Mouse (Mus musculus): Measurements from ENCODE around the gene Tas2r135. TPM values are rescaled to one million over a fixed set of nuclear protein-coding genes. Genes with fewer than 3 reads are reported as not detected.

Tas2r135 gene
- polyA plus RNA-seq, 1 experiment = not detected

DNA sequence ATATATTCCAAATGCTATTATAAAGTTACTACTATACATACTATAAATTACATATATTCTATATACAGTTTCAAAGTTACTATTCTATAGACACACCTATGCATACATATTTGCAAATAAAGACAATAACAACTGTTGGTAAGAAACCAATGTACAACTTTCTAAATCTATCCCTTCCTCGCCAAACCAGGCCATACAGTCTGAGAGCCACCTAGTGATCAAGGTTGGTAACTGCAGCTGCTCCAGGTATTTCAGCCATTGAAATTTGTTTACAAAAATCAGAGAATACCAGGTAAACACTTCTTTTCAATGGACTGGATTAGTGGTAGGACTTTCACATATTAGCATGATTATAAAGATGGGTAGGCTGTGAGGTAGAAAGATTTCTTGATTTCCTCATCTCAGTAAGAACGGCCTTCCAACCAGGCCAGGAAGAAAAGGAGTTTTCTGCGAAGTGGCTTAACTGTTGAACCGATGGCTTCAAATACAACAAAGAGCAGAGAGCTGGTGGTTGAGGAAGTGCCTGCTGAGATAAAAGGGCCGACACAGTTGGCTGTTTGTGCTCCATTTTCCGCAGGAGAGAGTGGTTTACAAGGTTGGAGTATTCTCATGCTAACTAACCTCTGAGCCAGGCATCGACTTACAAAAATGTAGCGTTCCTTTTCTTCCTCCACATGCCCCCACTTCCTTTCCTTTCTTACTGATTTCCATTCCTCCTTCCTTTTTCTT is 24.7 kb upstream of the Tas2r135 start:
- no peaks in the 10 kb centered on the region for H3K36me3 ChIP-seq (ENCODE audit: control insufficient read depth)
- no peak overlapping the region for H3K4me3 ChIP-seq (replicated peaks)
- H3K9me3 ChIP-seq (ENCODE audit: control insufficient read depth, low read length) = no peaks in the 10 kb centered on the region
- no peaks in the 10 kb centered on the region for H3K27me3 ChIP-seq (ENCODE audit: control insufficient read depth)
- TF ChIP-seq TAL1 (IDR thresholded peaks at IDR 0.05; ENCODE audit: low read length) (no peak), GATA1 (IDR thresholded peaks at IDR 0.05; ENCODE audit: low read length) (no peak)
- H3K4me1 ChIP-seq (ENCODE audit: control insufficient read depth) = no peaks in the 10 kb centered on the region

DNA sequence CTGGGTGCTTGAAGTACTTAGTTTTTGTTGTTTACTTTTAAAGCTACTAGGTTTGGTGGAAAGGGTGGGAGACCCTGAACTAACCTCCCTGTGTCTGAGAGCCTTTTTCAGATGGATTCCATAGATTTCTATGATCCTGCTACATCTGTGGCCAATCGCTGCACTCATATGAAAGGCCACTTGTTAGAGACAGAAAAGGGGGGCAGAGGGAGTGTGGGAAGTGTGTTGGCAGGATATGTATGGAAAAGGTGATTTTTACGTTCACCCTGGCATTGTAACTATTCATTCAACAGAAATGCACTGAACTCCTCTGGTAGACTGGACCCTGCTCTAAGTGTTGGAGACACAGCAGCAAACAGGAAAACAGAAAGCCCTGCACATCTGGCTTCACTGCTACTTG is 24.0 kb upstream of the Tas2r135 start:
- no peak overlapping the region for H3K4me3 ChIP-seq (replicated peaks)
- H3K36me3 ChIP-seq (ENCODE audit: control insufficient read depth) = no peaks in the 10 kb centered on the region
- no peaks in the 10 kb centered on the region for H3K27me3 ChIP-seq (ENCODE audit: control insufficient read depth)
- H3K9me3 ChIP-seq (ENCODE audit: control insufficient read depth, low read length) = no peaks in the 10 kb centered on the region
- no peaks in the 10 kb centered on the region for H3K4me1 ChIP-seq (ENCODE audit: control insufficient read depth)
- TF ChIP-seq TAL1 (IDR thresholded peaks at IDR 0.05; ENCODE audit: low read length) (no peak), GATA1 (IDR thresholded peaks at IDR 0.05; ENCODE audit: low read length) (no peak)

DNA sequence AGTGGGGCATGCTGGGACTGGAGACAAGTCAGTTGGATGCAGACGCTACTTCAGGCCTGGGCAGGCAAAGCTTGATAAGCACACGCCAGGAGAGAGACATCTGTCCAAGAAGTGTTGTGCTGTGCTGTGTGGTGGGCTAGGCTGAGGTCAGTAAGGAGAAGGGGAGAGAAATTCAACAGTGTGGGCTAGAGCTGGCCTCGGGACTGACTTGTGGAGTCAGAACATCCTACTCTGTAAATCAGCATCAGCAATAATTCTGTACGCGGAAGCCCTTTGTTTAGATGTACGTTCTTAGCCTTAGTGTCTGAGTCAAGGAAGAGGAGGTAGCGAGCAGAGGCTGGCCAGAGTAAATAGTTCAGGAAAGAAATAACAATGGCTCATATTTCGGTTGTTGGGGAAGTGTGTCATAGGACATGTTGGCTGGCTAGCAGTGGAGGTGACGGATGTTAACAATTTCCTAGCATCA is 23.3 kb upstream of the Tas2r135 start:
- H3K9me3 ChIP-seq (ENCODE audit: control insufficient read depth, low read length) = no peaks in the 10 kb centered on the region
- no peaks in the 10 kb centered on the region for H3K27me3 ChIP-seq (ENCODE audit: control insufficient read depth)
- H3K4me1 ChIP-seq (ENCODE audit: control insufficient read depth) = no peaks in the 10 kb centered on the region
- TF ChIP-seq TAL1 (IDR thresholded peaks at IDR 0.05; ENCODE audit: low read length) (no peak), GATA1 (IDR thresholded peaks at IDR 0.05; ENCODE audit: low read length) (no peak)
- no peak overlapping the region for H3K4me3 ChIP-seq (replicated peaks)
- H3K36me3 ChIP-seq (ENCODE audit: control insufficient read depth) = no peaks in the 10 kb centered on the region

DNA sequence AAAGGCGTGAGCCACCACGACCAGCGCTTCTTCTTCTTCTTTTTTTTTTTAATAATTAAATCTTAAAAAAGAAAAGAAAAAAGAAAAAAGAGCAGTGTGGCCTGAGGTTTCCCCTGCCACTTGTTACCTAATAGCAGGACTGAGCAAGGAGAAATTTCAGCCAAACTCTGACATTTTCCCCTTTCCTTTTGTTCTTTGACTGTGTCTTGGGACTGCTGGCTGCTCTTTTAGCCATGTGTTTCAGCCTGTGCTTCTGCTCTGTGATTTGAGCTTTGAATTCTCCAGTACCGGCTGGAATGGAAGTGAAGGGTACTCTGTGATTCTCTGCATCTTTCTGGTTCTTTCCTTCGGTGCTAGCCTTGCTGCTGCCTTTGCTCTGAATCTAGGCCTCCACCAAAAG is 21.9 kb upstream of the Tas2r135 start:
- no peak for TF ChIP-seq TAL1 (IDR thresholded peaks at IDR 0.05; ENCODE audit: low read length)
- no peak for TF ChIP-seq GATA1 (IDR thresholded peaks at IDR 0.05; ENCODE audit: low read length)
- no peaks in the 10 kb centered on the region for H3K27me3 ChIP-seq (ENCODE audit: control insufficient read depth)
- H3K36me3 ChIP-seq (ENCODE audit: control insufficient read depth) = no peaks in the 10 kb centered on the region
- H3K9me3 ChIP-seq (ENCODE audit: control insufficient read depth, low read length) = no peaks in the 10 kb centered on the region
- H3K4me1 ChIP-seq (ENCODE audit: control insufficient read depth) = no peaks in the 10 kb centered on the region
- no peak overlapping the region for H3K4me3 ChIP-seq (replicated peaks)

DNA sequence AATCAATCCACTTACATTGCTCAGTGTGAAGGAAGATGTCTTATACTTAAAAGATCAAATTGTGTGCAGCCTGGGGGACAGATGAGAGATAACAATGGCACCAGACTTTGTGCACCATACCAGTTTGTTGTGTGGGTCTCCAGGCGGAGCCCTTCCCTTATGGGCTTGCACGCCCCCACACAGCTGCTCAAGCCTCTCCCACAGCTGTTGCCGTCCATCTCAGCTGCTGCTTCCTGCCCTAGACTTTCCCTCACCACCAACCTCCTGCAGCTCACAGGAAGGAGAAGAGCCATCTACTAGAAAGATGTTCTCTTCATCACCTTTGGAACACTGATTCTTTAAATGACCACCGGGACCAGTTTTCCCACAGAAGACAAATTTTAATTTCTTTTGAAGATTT is 19.6 kb upstream of the Tas2r135 start:
- H3K27me3 ChIP-seq (ENCODE audit: control insufficient read depth) = no peaks in the 10 kb centered on the region
- no peak for TF ChIP-seq GATA1 (IDR thresholded peaks at IDR 0.05; ENCODE audit: low read length)
- no peak for TF ChIP-seq TAL1 (IDR thresholded peaks at IDR 0.05; ENCODE audit: low read length)

DNA sequence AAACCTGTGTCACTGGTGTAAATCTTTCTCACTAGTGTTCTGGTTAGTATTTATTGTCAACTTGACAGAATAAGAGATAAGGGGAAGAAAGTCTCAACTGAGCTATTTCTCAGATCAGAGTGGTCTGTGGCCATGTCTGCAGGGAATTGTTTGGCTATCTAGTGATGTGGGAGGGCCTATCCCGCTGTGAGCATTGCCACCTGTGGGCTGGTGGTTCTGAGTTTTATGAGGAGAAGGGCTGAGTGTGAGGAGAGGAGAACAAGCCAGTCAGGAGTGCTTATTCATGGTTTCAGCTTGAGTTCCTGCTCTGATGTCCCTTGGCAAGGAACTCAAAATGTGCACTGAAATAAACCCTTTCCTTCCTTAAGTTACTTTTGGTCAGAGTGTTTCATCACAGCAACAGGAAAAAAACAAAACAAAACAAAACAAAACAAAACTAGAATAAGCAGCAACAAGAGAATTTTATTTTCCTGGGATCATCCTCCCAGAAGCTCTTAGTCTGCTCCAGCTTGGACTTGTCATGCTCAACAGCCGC is 13.4 kb upstream of the Tas2r135 start:
- no peaks in the 10 kb centered on the region for H3K4me1 ChIP-seq (ENCODE audit: control insufficient read depth)
- H3K36me3 ChIP-seq (ENCODE audit: control insufficient read depth) = no peaks in the 10 kb centered on the region
- H3K27me3 ChIP-seq (ENCODE audit: control insufficient read depth) = no peaks in the 10 kb centered on the region
- no peaks in the 10 kb centered on the region for H3K9me3 ChIP-seq (ENCODE audit: control insufficient read depth, low read length)
- no peak for TF ChIP-seq TAL1 (IDR thresholded peaks at IDR 0.05; ENCODE audit: low read length)
- TF ChIP-seq GATA1 (IDR thresholded peaks at IDR 0.05; ENCODE audit: low read length) = no peak
- H3K4me3 ChIP-seq (replicated peaks) = no peak overlapping the region

More for the DNA sequence above, 19.6 kb upstream of the Tas2r135 start:
- H3K9me3 ChIP-seq (ENCODE audit: control insufficient read depth, low read length) = no peaks in the 10 kb centered on the region
- no peaks in the 10 kb centered on the region for H3K4me1 ChIP-seq (ENCODE audit: control insufficient read depth)
- no peaks in the 10 kb centered on the region for H3K36me3 ChIP-seq (ENCODE audit: control insufficient read depth)
- no peak overlapping the region for H3K4me3 ChIP-seq (replicated peaks)

DNA sequence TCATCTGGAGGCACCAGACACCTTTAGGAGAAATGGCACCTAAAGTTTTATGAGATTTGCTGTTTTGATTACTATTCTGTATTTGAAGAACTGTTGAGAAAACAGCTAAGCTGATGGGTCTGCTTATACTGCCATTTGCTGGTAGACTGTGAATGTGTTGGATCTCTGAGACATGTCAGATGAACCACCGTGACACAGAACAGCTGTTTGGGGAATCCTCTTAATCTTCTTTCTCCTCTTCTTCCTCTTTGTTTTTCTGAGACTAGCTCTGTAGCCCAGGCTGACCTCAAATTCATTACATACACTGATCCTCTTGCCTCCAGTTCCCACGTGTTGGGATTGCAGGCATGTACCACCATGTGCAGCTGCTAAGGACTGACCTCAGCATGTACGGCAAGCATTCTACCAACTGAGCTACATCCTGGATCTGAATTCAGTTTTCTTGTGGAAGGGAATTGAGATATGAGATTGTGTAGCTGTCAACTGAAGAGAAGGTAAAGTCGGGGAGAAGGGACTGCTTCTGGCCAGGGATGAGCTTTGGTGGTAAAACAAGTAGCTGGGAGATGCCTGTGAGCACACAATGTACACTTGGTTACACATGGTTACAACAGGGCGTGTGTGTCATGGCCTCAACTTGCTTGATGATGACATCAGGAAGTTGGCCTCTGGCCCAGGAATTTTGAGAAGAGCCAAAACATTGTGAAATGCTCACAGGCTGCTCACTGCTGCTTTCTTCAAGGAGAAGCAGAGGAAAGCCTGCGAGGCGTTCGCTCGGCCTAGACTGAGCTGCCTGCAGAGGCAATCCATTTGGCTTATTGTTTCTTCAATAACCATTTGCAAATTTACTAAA is 9.0 kb upstream of the Tas2r135 start:
- Histone ChIP-seq H3K9me3 (ENCODE audit: control insufficient read depth, low read length) (no peaks in the 10 kb centered on the region), H3K4me1 (ENCODE audit: control insufficient read depth) (no peaks in the 10 kb centered on the region), H3K4me3 (replicated peaks) (no peak overlapping the region), H3K27me3 (ENCODE audit: control insufficient read depth) (no peaks in the 10 kb centered on the region), H3K36me3 (ENCODE audit: control insufficient read depth) (no peaks in the 10 kb centered on the region)
- TF ChIP-seq TAL1 (IDR thresholded peaks at IDR 0.05; ENCODE audit: low read length) (no peak), GATA1 (IDR thresholded peaks at IDR 0.05; ENCODE audit: low read length) (no peak)

DNA sequence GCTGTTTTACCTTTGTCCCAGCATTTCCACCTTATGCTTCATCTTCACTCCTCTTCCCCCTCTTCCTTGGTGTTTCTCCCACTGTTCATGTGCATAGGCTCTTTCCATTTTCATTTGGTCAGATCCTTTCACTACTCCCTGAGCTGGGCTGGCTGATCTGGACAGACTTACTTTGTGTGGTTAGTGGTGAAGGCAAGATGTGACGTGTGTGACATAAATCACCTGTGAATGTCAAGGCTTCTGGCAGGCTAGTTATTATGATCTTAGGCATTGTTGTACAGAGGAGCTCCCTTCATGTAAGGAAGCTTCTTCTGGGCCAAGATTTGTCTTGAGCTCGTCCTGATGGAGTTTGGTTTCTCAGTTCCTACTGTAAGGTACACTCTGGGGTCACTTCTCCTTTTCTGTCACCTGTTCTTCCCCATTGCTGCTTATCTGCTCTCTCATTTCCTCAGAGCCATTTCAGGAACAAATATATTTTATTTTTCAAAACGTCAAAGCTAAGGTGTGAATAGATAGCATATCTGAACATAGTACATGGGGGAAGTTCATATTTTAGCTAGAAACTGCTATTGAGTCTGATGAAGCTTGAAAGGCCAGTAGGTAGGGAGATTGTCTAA is 8.1 kb upstream of the Tas2r135 start:
- Histone ChIP-seq H3K36me3 (ENCODE audit: control insufficient read depth) (no peaks in the 10 kb centered on the region), H3K9me3 (ENCODE audit: control insufficient read depth, low read length) (no peaks in the 10 kb centered on the region), H3K27me3 (ENCODE audit: control insufficient read depth) (no peaks in the 10 kb centered on the region), H3K4me1 (ENCODE audit: control insufficient read depth) (no peaks in the 10 kb centered on the region), H3K4me3 (replicated peaks) (no peak overlapping the region)
- no peak for TF ChIP-seq GATA1 (IDR thresholded peaks at IDR 0.05; ENCODE audit: low read length)
- no peak for TF ChIP-seq TAL1 (IDR thresholded peaks at IDR 0.05; ENCODE audit: low read length)

DNA sequence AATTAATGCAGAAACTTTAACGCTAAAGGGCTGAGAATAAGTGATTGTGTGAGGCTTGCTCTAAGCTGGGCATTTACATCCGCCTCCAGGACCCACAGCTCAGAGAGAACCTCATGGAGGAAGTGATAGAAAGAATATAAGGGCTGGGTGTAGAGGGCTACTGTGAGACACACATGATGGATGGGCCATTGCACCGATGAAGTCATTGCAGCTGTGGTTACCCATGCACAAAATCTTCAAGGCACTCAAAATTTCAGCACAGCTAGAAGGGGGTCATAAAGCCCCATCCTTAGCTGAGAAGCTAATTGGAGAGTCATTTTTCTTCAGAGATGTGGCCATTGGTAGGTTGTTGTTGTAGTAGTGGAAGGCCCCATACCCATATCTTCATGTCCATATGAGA is 6.9 kb upstream of the Tas2r135 start:
- no peaks in the 10 kb centered on the region for H3K36me3 ChIP-seq (ENCODE audit: control insufficient read depth)
- no peak overlapping the region for H3K4me3 ChIP-seq (replicated peaks)
- no peaks in the 10 kb centered on the region for H3K4me1 ChIP-seq (ENCODE audit: control insufficient read depth)
- no peaks in the 10 kb centered on the region for H3K9me3 ChIP-seq (ENCODE audit: control insufficient read depth, low read length)
- TF ChIP-seq TAL1 (IDR thresholded peaks at IDR 0.05; ENCODE audit: low read length) (no peak), GATA1 (IDR thresholded peaks at IDR 0.05; ENCODE audit: low read length) (no peak)
- H3K27me3 ChIP-seq (ENCODE audit: control insufficient read depth) = no peaks in the 10 kb centered on the region
